Mouse (Mus musculus) urinary bladder, postnatal 25 days (tissue): ENCODE measurements around the gene Syce2.
A peak's percentile ranks its signal among the peaks of the same experiment; 100 is the strongest.

ENCODE experiments used
- DNase-seq: peaks from one replicate; pipeline ENCODE4 v3.0.0; 2022; ENCODE audit warnings: low spot score

Gene Syce2

DNA sequence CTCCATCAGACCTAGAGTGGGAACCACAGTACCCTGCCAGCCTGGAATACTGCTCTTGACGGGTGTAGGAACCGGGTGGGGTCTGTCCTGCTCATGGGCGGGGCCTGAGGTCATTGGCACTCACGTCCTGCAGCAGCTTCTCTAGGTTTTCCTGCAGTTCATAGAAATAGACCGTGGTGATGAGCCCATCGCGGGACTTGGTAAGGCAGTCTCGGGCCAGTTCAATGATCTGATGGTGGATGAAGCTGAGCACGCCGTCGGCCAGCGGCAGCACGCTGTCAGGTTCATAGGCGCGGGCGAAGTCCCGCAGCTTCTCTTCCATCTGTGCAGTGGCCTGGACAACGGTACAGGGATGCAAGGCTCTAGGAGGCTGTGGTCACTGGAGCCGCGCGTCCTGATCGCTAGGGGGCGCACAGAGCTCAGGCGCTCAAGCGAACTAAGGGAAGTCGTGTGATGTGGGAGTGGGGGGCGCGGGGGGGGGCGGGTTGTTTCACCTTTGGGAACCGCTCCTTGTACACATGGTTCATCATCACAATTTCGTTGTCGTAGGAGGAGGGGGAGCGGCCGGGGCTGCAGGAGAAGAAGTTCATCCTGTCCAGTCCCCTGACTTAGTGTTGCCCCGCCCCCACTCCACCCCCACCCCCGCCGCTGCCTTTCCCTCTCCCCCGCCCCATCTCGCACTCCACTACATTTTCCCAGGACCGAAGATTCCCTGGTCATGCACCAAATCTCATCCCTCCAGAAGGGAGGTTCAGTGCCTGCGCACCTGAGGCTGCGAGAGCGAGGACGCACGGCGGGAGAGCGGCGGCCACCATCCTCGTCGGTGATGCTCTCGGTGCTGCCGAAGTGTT lies 56.8 kb downstream of the Syce2 start:
- peak; percentile 73 for DNase-seq

DNA sequence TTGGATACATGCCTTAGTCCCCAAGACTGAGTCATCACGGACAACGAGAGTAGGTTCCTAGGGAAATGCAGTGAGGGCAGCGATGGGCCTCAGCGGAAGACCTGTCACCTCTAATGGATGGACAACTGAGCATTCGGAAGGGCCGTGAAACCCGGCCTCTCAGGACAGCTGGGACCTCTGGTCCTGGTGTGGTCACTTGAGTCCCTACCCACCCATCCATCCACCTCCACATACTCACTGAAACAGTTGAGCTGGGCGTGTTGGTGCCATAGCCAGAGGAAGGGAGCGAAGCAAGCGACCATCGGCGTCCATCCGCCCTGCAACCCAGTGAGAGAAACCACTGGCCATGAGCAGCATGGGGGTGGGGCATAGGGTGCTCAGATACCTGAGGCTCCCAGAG lies 58.7 kb downstream of the Syce2 start:
- DNase-seq = no peak

- DNase-seq = no peak
Measured at GRCm38 (mm10) chr8:84933767-84934559, 62.1 kb downstream of the Syce2 start.

DNA sequence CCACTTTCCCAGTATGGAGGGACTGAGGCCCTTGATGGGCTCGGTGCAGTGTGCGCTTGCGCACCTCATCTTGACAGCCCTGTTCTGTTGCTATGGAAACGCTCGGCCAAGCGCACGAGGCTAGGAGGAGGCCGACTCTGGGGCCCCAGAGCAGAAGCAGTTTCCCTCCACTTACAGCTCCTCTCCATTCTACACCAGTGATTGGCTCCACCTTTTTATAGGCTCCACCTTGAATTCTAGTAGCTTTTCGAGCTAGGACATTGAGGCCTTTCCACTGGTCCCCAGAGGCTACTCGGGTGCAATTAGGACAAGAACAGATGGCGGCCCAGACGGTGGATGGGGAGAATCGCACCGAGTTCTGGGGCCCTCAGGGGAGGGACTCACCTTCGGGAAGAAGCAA lies 62.9 kb downstream of the Syce2 start:
- no peak for DNase-seq

- no peak for DNase-seq
Measured at GRCm38 (mm10) chr8:84935489-84935888, 63.6 kb downstream of the Syce2 start.

- no peak for DNase-seq
Measured at GRCm38 (mm10) chr8:84936041-84936961, 64.4 kb downstream of the Syce2 start.

DNA sequence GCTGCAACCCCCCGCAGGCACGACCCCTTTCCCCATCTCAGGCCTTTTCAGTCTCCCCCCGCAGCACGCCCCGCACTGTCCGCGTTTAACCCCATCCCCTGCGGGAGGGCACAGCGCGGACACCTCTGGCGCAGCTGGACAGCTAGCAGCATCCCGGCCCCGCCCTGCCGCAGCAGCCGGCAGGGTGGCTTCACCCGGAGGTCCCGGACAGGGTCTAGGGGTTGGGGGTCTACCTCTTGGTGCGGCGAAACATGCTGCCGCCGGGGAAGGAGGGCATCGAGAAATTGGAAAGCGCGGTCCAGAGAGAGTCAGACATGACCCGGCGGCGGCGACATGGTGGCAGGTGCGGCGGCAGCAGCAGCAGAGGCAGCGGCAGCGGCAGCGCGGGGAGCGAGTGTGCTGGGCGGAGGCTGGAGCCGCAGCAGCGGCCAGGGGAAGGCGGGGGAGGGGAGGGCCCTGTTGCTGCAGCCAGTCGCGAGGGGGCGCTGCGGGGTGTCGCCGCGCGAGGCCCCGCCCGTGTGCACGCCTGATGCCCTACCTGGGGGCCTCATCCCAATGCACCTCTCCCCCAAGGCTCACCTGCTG lies 65.1 kb downstream of the Syce2 start, which contains the start of gene Mast1:
Mast1 (minus strand) TSS at position 398 of the 585 bp plus-strand sequence.
- DNase-seq = peak; percentile 52
